Mouse (Mus musculus) intestine, embryonic 16.5 days (tissue): ENCODE results near the gene Micu1. TPM values are rescaled to one million over a fixed set of nuclear protein-coding genes. Genes with fewer than 3 reads are reported as not detected.

Experiments
- ATAC-seq: fragments of 200-750 bp; cut with Nextera tagmentation; 2 replicates; pipeline ENCODE4 v1.8.0; 2017; ENCODE audit warnings: moderate TSS enrichment, moderate library complexity
- H3K27ac ChIP-seq: fragments of 300-500 bp; sonication (generic); 2 replicates; pipeline ENCODE4 v1.5.1; 2014; ENCODE audit warnings: mild to moderate bottlenecking, low read length
- H3K27me3 ChIP-seq: fragments of 300-500 bp; sonication (generic); replicated peaks from 2 replicates; pipeline ENCODE4 v1.6.1; 2014; ENCODE audit warnings: low read length, control low read depth, mixed read lengths; ENCODE audit not compliant: control insufficient read depth, insufficient read depth
- H3K36me3 ChIP-seq: fragments of 300-500 bp; sonication (generic); 2 replicates; pipeline ENCODE4 v1.6.1; 2014; ENCODE audit warnings: low read length, control low read depth; ENCODE audit not compliant: control insufficient read depth, insufficient read depth
- H3K4me1 ChIP-seq: fragments of 300-500 bp; sonication (generic); 2 replicates; pipeline ENCODE4 v1.6.1; 2014; ENCODE audit warnings: low read length, control low read depth, mixed read lengths; ENCODE audit not compliant: control insufficient read depth, insufficient read depth
- H3K4me2 ChIP-seq: fragments of 300-500 bp; sonication (generic); 2 replicates; pipeline ENCODE4 v1.6.1; 2014; ENCODE audit warnings: low read depth, low read length, control low read depth
- H3K4me3 ChIP-seq: fragments of 300-500 bp; sonication (generic); 2 replicates; pipeline ENCODE4 v1.5.1; 2014; ENCODE audit warnings: mild to moderate bottlenecking, low read length
- H3K9ac ChIP-seq: fragments of 300-500 bp; sonication (generic); 2 replicates; pipeline ENCODE4 v1.6.1; 2014; ENCODE audit warnings: low read depth, low read length
- H3K9me3 ChIP-seq: fragments of 300-500 bp; sonication (generic); 2 replicates; pipeline ENCODE4 v1.6.1; 2016; ENCODE audit warnings: low read length, control low read depth; ENCODE audit not compliant: control insufficient read depth
- WGBS: fragments of 180-500 bp; shearing (Covaris S2); extraction: QIAGEN DNeasy Blood & Tissue Kit; methylation state at CpG from one replicate; pipeline ENCODE4 v1.1.7; 2014; 5-methylcytosine and 5-hydroxymethylcytosine counted together
- polyA plus RNA-seq: library from polyadenylated mRNA; unstranded; fragments of >200 nt; fragmentation: Nextera tagmentation; extraction: Ambion mirVana; gene quantifications from 2 replicates; pipeline ENCODE4 v1.2.1, GENCODE M21; 2015

The Micu1 gene
- polyA plus RNA-seq, 1 experiment from 2014 or later = 82.1 TPM

GRCm38 (mm10) chr10:59791896-59792295 lies 89.6 kb downstream of the Micu1 start:
- Histone ChIP-seq H3K27ac (no peak overlapping the region), H3K36me3 (no peaks in the 10 kb centered on the region), H3K4me3 (no peak overlapping the region), H3K4me1 (no peaks in the 10 kb centered on the region), H3K4me2 (no peak overlapping the region), H3K9me3 (no peaks in the 10 kb centered on the region), H3K27me3 (no peaks in the 10 kb centered on the region), H3K9ac (no peak overlapping the region)
- ATAC-seq = no peak
- WGBS = 67% methylated on average over 5 of the region's 5 CpGs

DNA sequence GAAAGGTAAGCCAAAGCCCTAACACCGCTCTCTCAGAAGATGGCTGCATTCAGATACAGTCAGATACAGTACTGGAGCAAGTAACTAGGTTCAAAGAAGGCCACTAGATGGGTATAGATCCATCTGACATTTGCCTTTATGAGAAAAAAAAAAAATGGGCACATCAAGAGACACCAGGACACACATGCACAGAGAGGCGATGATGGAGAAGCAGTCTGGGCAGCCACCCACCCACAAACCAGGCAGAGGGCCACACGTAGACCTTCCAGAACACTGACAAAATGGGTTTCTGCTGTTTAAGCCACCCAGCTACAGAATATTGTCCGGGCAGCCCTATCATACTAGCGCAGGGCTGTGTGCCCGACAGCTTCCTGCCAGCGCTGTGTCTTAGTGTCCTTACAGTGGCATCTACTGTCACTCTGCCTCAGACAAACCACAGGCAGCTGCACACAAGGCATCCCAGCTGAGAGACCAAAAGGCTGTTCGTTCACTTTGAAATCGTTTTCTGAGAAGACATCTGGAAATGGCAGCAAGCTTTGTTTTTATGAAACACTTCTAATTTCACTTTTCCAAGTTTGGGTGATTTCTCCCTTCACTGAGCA lies 90.4 kb downstream of the Micu1 start:
- Histone ChIP-seq H3K36me3 (no peaks in the 10 kb centered on the region), H3K27me3 (no peaks in the 10 kb centered on the region), H3K4me2 (no peak overlapping the region), H3K4me3 (no peak overlapping the region), H3K27ac (no peak overlapping the region), H3K9ac (no peak overlapping the region), H3K9me3 (no peaks in the 10 kb centered on the region), H3K4me1 (no peaks in the 10 kb centered on the region)
- 86% methylated on average over 9 of the region's 9 CpGs for WGBS
- no peak for ATAC-seq

DNA sequence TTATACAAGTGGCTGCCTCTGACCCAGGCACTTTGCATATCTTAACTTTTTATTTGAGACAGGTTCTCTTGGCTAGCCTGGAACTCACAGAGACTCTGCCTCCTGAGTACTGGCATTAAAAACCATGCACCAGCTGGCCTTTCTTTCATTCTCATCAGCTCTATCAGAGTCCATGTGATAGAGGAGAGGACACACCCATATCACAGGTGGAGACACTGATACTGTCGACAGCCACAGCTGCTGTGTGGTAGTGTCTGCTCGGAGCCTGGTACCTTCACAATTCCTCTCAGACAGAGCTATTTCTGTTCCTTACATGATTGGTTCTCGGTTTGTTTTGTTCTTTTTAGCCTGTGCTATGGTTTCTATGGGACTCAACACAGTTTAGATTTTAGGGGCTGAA lies 91.2 kb downstream of the Micu1 start:
- H3K27me3 ChIP-seq = no peaks in the 10 kb centered on the region
- H3K36me3 ChIP-seq = no peaks in the 10 kb centered on the region
- no peaks in the 10 kb centered on the region for H3K9me3 ChIP-seq
- H3K4me3 ChIP-seq = no peak overlapping the region
- ATAC-seq = no peak
- H3K4me1 ChIP-seq = no peaks in the 10 kb centered on the region
- 71% methylated on average over 3 of the region's 3 CpGs for WGBS
- H3K27ac ChIP-seq = no peak overlapping the region
- no peak overlapping the region for H3K4me2 ChIP-seq
- no peak overlapping the region for H3K9ac ChIP-seq

DNA sequence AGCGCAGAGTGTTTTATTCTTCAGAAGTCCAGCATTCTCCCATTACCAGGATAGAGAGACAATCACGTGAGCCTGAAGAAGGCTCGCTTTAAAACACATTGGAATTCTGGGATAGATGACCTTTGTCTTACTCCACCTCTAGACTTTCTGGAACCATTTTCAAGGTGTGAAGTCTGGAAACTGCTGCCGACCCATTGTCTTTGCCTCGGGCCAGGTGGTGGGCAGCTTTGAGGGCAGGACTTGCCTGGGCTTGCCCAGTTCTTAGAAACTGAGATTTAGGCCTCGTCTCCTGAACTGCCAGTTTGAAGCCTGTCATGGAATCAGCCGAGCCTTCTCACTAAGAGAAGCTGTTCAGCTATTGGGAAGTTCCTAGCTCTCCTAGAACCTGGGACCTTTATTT lies 92.8 kb downstream of the Micu1 start:
- Histone ChIP-seq H3K4me2 (no peak overlapping the region), H3K9me3 (no peaks in the 10 kb centered on the region), H3K27me3 (no peaks in the 10 kb centered on the region), H3K9ac (no peak overlapping the region), H3K36me3 (no peaks in the 10 kb centered on the region), H3K4me3 (no peak overlapping the region), H3K4me1 (peaks cover 5% of the 10 kb centered on the region; the same call in 1 of the 2 replicates), H3K27ac (no peak overlapping the region)
- ATAC-seq = no peak
- WGBS = 96% methylated on average over 7 of the region's 7 CpGs

- WGBS = 82% methylated on average over 4 of the region's 4 CpGs
- no peak for ATAC-seq
- H3K9ac ChIP-seq = no peak overlapping the region
Measured at GRCm38 (mm10) chr10:59795902-59796301, 93.6 kb downstream of the Micu1 start.

GRCm38 (mm10) chr10:59798371-59798770 lies 96.1 kb downstream of the Micu1 start:
- ATAC-seq = no peak
- Histone ChIP-seq H3K9ac (no peak overlapping the region), H3K9me3 (no peaks in the 10 kb centered on the region), H3K4me1 (peaks cover 5% of the 10 kb centered on the region; the same call in 1 of the 2 replicates), H3K27ac (no peak overlapping the region), H3K27me3 (no peaks in the 10 kb centered on the region), H3K4me3 (no peak overlapping the region), H3K36me3 (no peaks in the 10 kb centered on the region), H3K4me2 (no peak overlapping the region)
- 74% methylated on average over 3 of the region's 3 CpGs for WGBS

More at GRCm38 (mm10) chr10:59795902-59796301, 93.6 kb downstream of the Micu1 start:
- H3K36me3 ChIP-seq = no peaks in the 10 kb centered on the region
- no peaks in the 10 kb centered on the region for H3K9me3 ChIP-seq
- H3K27me3 ChIP-seq = no peaks in the 10 kb centered on the region
- H3K4me3 ChIP-seq = no peak overlapping the region
- H3K4me2 ChIP-seq = no peak overlapping the region
- peaks cover 5% of the 10 kb centered on the region; the same call in 1 of the 2 replicates for H3K4me1 ChIP-seq
- H3K27ac ChIP-seq = no peak overlapping the region

GRCm38 (mm10) chr10:59799303-59800044 lies 97.2 kb downstream of the Micu1 start:
- no peak overlapping the region for H3K27ac ChIP-seq
- 54% methylated on average over 13 of the region's 13 CpGs for WGBS
- no peaks in the 10 kb centered on the region for H3K27me3 ChIP-seq
- H3K4me2 ChIP-seq = no peak overlapping the region
- peaks cover 5% of the 10 kb centered on the region; the same call in 1 of the 2 replicates for H3K4me1 ChIP-seq
- H3K9me3 ChIP-seq = no peaks in the 10 kb centered on the region
- no peaks in the 10 kb centered on the region for H3K36me3 ChIP-seq
- no peak overlapping the region for H3K4me3 ChIP-seq
- ATAC-seq = no peak
- no peak overlapping the region for H3K9ac ChIP-seq

DNA sequence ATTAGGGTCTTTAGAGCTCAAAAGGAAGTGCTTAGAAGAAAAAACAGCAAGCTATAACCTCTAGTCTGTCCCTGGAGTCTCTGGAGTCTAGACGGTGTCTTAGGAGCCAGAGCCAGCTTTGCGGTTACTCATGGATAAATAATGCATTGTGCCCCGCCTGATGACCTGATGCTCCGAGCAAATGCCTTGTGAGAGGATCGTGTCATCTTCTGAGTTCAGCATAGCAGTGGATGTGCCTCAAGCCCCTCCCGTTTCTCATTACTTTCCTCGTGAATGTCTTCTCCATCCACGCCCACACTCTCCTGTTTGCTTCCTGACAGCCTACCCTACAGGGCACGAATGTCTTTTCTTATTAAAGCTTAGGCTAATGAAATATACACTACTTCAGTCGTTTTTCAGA lies 97.9 kb downstream of the Micu1 start:
- H3K4me3 ChIP-seq = no peak overlapping the region
- no peaks in the 10 kb centered on the region for H3K9me3 ChIP-seq
- 44% methylated on average over 10 of the region's 10 CpGs for WGBS
- H3K4me2 ChIP-seq = no peak overlapping the region
- no peaks in the 10 kb centered on the region for H3K27me3 ChIP-seq
- no peaks in the 10 kb centered on the region for H3K36me3 ChIP-seq
- peaks cover 5% of the 10 kb centered on the region; the same call in 1 of the 2 replicates for H3K4me1 ChIP-seq
- H3K27ac ChIP-seq = no peak overlapping the region
- no peak overlapping the region for H3K9ac ChIP-seq
- ATAC-seq = 0 out of 2 replicates have a peak, but pooled peaks have one; percentile 52

DNA sequence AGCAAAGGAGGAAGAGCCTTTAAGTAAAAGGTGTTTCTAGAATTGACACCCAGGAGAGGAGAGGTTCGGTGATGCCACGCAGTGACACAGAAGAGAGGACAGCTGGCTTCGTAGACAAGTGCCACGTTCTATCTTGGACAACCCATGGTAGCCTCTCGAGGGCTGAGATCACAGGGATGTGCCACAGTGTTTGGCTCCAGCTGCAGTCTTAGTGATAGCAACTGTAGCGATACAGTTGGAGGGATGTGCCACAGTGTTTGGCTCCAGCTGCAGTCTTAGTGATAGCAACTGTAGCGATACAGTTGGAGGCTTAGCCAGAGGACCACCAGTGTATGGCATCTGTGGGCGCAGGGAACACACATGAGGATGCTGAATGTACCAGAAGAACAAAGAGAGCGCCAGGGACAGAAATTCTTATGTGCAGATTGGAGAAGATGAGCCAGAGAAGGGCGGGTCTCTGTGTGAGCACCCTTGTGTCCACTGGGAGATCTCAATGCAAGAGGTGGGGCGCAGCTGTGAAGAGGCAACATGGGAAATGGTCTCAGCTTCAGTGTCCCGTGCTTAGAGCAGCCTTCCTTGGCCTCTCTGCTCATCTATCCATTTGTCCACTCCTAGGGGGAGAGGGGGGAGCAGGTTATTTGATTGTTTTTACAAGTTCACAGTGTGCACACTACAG lies 98.7 kb downstream of the Micu1 start:
- H3K27ac ChIP-seq = no peak overlapping the region
- peak; percentile 69 for ATAC-seq
- no peaks in the 10 kb centered on the region for H3K9me3 ChIP-seq
- no peak overlapping the region for H3K4me3 ChIP-seq
- no peaks in the 10 kb centered on the region for H3K27me3 ChIP-seq
- no peak overlapping the region for H3K4me2 ChIP-seq
- no peak overlapping the region for H3K9ac ChIP-seq
- H3K36me3 ChIP-seq = no peaks in the 10 kb centered on the region
- 92% methylated on average over 12 of the region's 12 CpGs for WGBS
- H3K4me1 ChIP-seq = peaks cover 5% of the 10 kb centered on the region; the same call in 1 of the 2 replicates
